Comparison of ENCODE assay signal across 9 mouse cellular contexts in genomic region chr2:34960966-34961365, GRCm38 (mm10). TPM values are rescaled to one million over a fixed set of nuclear protein-coding genes. Genes with fewer than 3 reads are reported as not detected.
DNase-seq lines count a peak whose midpoint lies in the region; ATAC-seq lines count a peak whose summit lies in the region.
"Had no signal": no experiment of that assay in that cellular context is flagged by ENCODE, and none has a peak within 500 bp of the region (broad histone marks: within the 10 kb centered on the region; RNA-seq: fewer than 3 reads in every experiment).

No protein-coding gene starts in this region.

- no peaks in the 10 kb centered on the region for H3K27me3 ChIP-seq in kidney, embryonic 15.5 days
- H3K27me3 ChIP-seq in embryonic facial prominence, embryonic 11.5 days (ENCODE audit: control insufficient read depth, insufficient read depth, low read length) = no peaks in the 10 kb centered on the region
- H3K27me3 ChIP-seq in hindbrain, embryonic 16.5 days (replicated peaks; ENCODE audit: control insufficient read depth, insufficient read depth, low read length) = no peaks in the 10 kb centered on the region
- H3K27me3 ChIP-seq in midbrain, embryonic 15.5 days (replicated peaks) = no peaks in the 10 kb centered on the region

- peak overlapping the region; percentile 65 for H3K4me2 ChIP-seq in kidney, embryonic 15.5 days
- H3K4me2 ChIP-seq in embryonic facial prominence, embryonic 11.5 days (ENCODE audit: low read depth, low read length) = peak overlapping the region; percentile 45
- H3K4me2 ChIP-seq in hindbrain, embryonic 16.5 days (ENCODE audit: low read length) = peak overlapping the region; percentile 50
- H3K4me2 ChIP-seq in midbrain, embryonic 15.5 days = peak overlapping the region; percentile 47

- no peak; the same call in 1 of the 2 replicates for ATAC-seq in kidney, embryonic 15.5 days (replicated peaks; ENCODE audit: low FRiP score)
- no peak for ATAC-seq in embryonic facial prominence, embryonic 11.5 days (replicated peaks; ENCODE audit: insufficient number of reproducible peaks, low FRiP score, low TSS enrichment, low read depth)
- no peak for ATAC-seq in hindbrain, embryonic 16.5 days
- no peak for ATAC-seq in midbrain, embryonic 15.5 days (replicated peaks)

- H3K9ac ChIP-seq in kidney, embryonic 15.5 days = peak overlapping the region; percentile 40
- no peak overlapping the region for H3K9ac ChIP-seq in embryonic facial prominence, embryonic 11.5 days (replicated peaks; ENCODE audit: low read length)
- 0 out of 2 replicates have a peak overlapping the region, but pooled peaks have one; percentile 48 for H3K9ac ChIP-seq in hindbrain, embryonic 16.5 days (ENCODE audit: low read depth, low read length)
- H3K9ac ChIP-seq in midbrain, embryonic 15.5 days = no peak overlapping the region

- peak overlapping the region; percentile 42 for H3K4me3 ChIP-seq in kidney, embryonic 15.5 days (replicated peaks)
- H3K4me3 ChIP-seq in embryonic facial prominence, embryonic 11.5 days (ENCODE audit: low read depth, low read length) = peak overlapping the region; percentile 10; the same call in 1 of the 2 replicates
- H3K4me3 ChIP-seq in hindbrain, embryonic 16.5 days (ENCODE audit: low read length) = peak overlapping the region; percentile 25
- H3K4me3 ChIP-seq in midbrain, embryonic 15.5 days = no peak overlapping the region

- no peaks in the 10 kb centered on the region for H3K9me3 ChIP-seq in kidney, embryonic 15.5 days (replicated peaks)
- no peaks in the 10 kb centered on the region for H3K9me3 ChIP-seq in embryonic facial prominence, embryonic 11.5 days (replicated peaks; ENCODE audit: control insufficient read depth, low read length)
- H3K9me3 ChIP-seq in hindbrain, embryonic 16.5 days (ENCODE audit: control insufficient read depth, low read length) = no peaks in the 10 kb centered on the region
- no peaks in the 10 kb centered on the region for H3K9me3 ChIP-seq in midbrain, embryonic 15.5 days

- no peaks in the 10 kb centered on the region for H3K36me3 ChIP-seq in kidney, embryonic 15.5 days
- no peaks in the 10 kb centered on the region for H3K36me3 ChIP-seq in embryonic facial prominence, embryonic 11.5 days (replicated peaks; ENCODE audit: control insufficient read depth, insufficient read depth, low read depth, low read length)
- H3K36me3 ChIP-seq in hindbrain, embryonic 16.5 days (ENCODE audit: control insufficient read depth, insufficient read depth, low read length) = no peaks in the 10 kb centered on the region
- no peaks in the 10 kb centered on the region for H3K36me3 ChIP-seq in midbrain, embryonic 15.5 days (replicated peaks)

- 58% methylated on average over 6 of the region's 6 CpGs for WGBS in kidney, embryonic 15.5 days
- WGBS in embryonic facial prominence, embryonic 11.5 days = 73% methylated on average over 6 of the region's 6 CpGs
- WGBS in hindbrain, embryonic 16.5 days = 70% methylated on average over 6 of the region's 6 CpGs
- WGBS in midbrain, embryonic 15.5 days = 77% methylated on average over 6 of the region's 6 CpGs

- peaks cover 56% of the 10 kb centered on the region for H3K4me1 ChIP-seq in kidney, embryonic 15.5 days
- no peaks in the 10 kb centered on the region; the same call in 1 of the 2 replicates for H3K4me1 ChIP-seq in embryonic facial prominence, embryonic 11.5 days (ENCODE audit: control insufficient read depth, insufficient read depth, low read length)
- peaks cover 2% of the 10 kb centered on the region; the same call in 1 of the 2 replicates for H3K4me1 ChIP-seq in hindbrain, embryonic 16.5 days (ENCODE audit: control insufficient read depth, insufficient read depth, low read depth, low read length)
- H3K4me1 ChIP-seq in midbrain, embryonic 15.5 days = no peaks in the 10 kb centered on the region

- H3K27ac ChIP-seq in kidney, embryonic 15.5 days = peak overlapping the region; percentile 74
- no peak overlapping the region for H3K27ac ChIP-seq in embryonic facial prominence, embryonic 11.5 days (replicated peaks; ENCODE audit: low read depth, low read length)
- no peak overlapping the region for H3K27ac ChIP-seq in hindbrain, embryonic 16.5 days (ENCODE audit: low read depth, low read length)
- H3K27ac ChIP-seq in midbrain, embryonic 15.5 days = no peak overlapping the region

- no peak for DNase-seq in kidney, adult 8-10 months
- no peak for DNase-seq in embryonic facial prominence, embryonic 11.5 days (ENCODE audit: low spot score)
- DNase-seq in retina, postnatal 1 day = no peak
- DNase-seq in urinary bladder, postnatal 4 days (ENCODE audit: low spot score in 2 of 2) = no peak
- DNase-seq in spleen, postnatal 14 days (ENCODE audit: low spot score in 2 of 2) = no peak
- DNase-seq: right cerebral cortex, postnatal 25 days had no signal

RNA-seq across cellular contexts. Expression of gene Traf1, which starts 0.6 kb away (rescaled TPM):
- polyA plus RNA-seq in kidney, embryonic 15.5 days (2015; fragmentation: Nextera tagmentation; extraction: Ambion mirVana) = 23.2 and 25.4 TPM in 2 replicates
- 0.35 and 1.1 TPM in 2 replicates for polyA plus RNA-seq in embryonic facial prominence, embryonic 11.5 days (2014; fragmentation: Nextera tagmentation; extraction: Ambion mirVana)
- polyA plus RNA-seq in hindbrain, embryonic 16.5 days (2015; fragmentation: Nextera tagmentation; extraction: Ambion mirVana) = 2.5 and 4.0 TPM in 2 replicates
- 3.6 and 3.8 TPM in 2 replicates for polyA plus RNA-seq in midbrain, embryonic 15.5 days (2015; fragmentation: Nextera tagmentation; extraction: Ambion mirVana)

RNA-seq across cellular contexts. Expression of gene Phf19, which starts 47.1 kb away (rescaled TPM):
- 24.6 and 26.3 TPM in 2 replicates for polyA plus RNA-seq in kidney, embryonic 15.5 days (2015; fragmentation: Nextera tagmentation; extraction: Ambion mirVana)
- polyA plus RNA-seq in embryonic facial prominence, embryonic 11.5 days (2014; fragmentation: Nextera tagmentation; extraction: Ambion mirVana) = 2.2 and 2.3 TPM in 2 replicates
- 2.2 and 2.7 TPM in 2 replicates for polyA plus RNA-seq in hindbrain, embryonic 16.5 days (2015; fragmentation: Nextera tagmentation; extraction: Ambion mirVana)
- polyA plus RNA-seq in midbrain, embryonic 15.5 days (2015; fragmentation: Nextera tagmentation; extraction: Ambion mirVana) = 1.5 and 2.1 TPM in 2 replicates

Comparison
In these comparisons a context has a peak if more than half of its experiments do, and no peak if none do; other contexts are left out.
1. H3K9ac ChIP-seq: peak in kidney, embryonic 15.5 days (single experiment) and hindbrain, embryonic 16.5 days (single experiment); none in embryonic facial prominence, embryonic 11.5 days (single experiment) and midbrain, embryonic 15.5 days (single experiment).
2. Peak in every context shown above with its lines, with median percentiles within 50 percentile points of each other: H3K4me2 ChIP-seq.